In genomic region chr9:122805845-122806341, GRCm38 (mm10) we compare ENCODE assay signal across 8 mouse cellular contexts. TPM values are rescaled to one million over a fixed set of nuclear protein-coding genes. Genes with fewer than 3 reads are reported as not detected.
DNase-seq lines count a peak whose midpoint lies in the region; ATAC-seq and TF ChIP-seq lines count a peak whose summit lies in the region.

No protein-coding gene starts in this region.

- no peaks in the 10 kb centered on the region for H3K27me3 ChIP-seq in heart, postnatal 0 days (ENCODE audit: control insufficient read depth, insufficient read depth, low read length)
- no peaks in the 10 kb centered on the region for H3K27me3 ChIP-seq in midbrain, embryonic 14.5 days (ENCODE audit: control insufficient read depth, insufficient read depth, low read length)

- TF ChIP-seq CTCF in heart, postnatal 0 days (IDR thresholded peaks at IDR 0.05; ENCODE audit: low read depth), result no peak

- peak overlapping the region; percentile 68 for H3K9ac ChIP-seq in heart, postnatal 0 days (replicated peaks; ENCODE audit: low read depth, low read length)
- peak overlapping the region; percentile 84 for H3K9ac ChIP-seq in midbrain, embryonic 14.5 days (replicated peaks; ENCODE audit: low read length)

- peak overlapping the region; percentile 71 for H3K4me2 ChIP-seq in heart, postnatal 0 days (ENCODE audit: low read depth, low read length)
- peak overlapping the region; percentile 95 for H3K4me2 ChIP-seq in midbrain, embryonic 14.5 days (ENCODE audit: low read length)

- H3K4me1 ChIP-seq in heart, postnatal 0 days (ENCODE audit: control insufficient read depth, insufficient read depth), result peaks cover 13% of the 10 kb centered on the region; the same call in 1 of the 2 replicates
- peaks cover 3% of the 10 kb centered on the region; the same call in 1 of the 2 replicates for H3K4me1 ChIP-seq in brown adipose tissue, adult 24 weeks (ENCODE audit: control insufficient read depth, insufficient read depth, insufficient read length, low read length)
- H3K4me1 ChIP-seq in midbrain, embryonic 14.5 days (ENCODE audit: control insufficient read depth, insufficient read depth, low read length), result peaks cover 12% of the 10 kb centered on the region; the same call in 1 of the 2 replicates

- ATAC-seq in heart, postnatal 0 days (ENCODE audit: insufficient read depth, low read depth), result no peak
- no peak for ATAC-seq in midbrain, embryonic 14.5 days (ENCODE audit: low FRiP score, low TSS enrichment)
- ATAC-seq in monocyte, adult 5-6 weeks (replicated peaks; ENCODE audit: insufficient number of reproducible peaks, low FRiP score, low TSS enrichment, poor library complexity, severe bottlenecking), result no peak

- no peaks in the 10 kb centered on the region for H3K9me3 ChIP-seq in heart, postnatal 0 days (replicated peaks; ENCODE audit: control insufficient read depth, low read length)
- no peaks in the 10 kb centered on the region for H3K9me3 ChIP-seq in midbrain, embryonic 14.5 days (ENCODE audit: control insufficient read depth, low read length)

- DNase-seq in heart, postnatal 0 days (ENCODE audit: low spot score), result no peak
- no peak for DNase-seq in heart, adult 18-20 months
- peak; percentile 1 for DNase-seq in hindlimb bud, embryonic 11.5 days (ENCODE audit: extremely low spot score, low read depth, low spot score)
- DNase-seq in midbrain, embryonic 14.5 days, result no peak
- DNase-seq in T-cell, adult 2 months (ENCODE audit: low spot score), result no peak
- DNase-seq in adrenal gland, adult 8-10 months, result no peak

- 7% methylated on average over 10 of the region's 10 CpGs for WGBS in heart, postnatal 0 days
- 12% methylated on average over 10 of the region's 10 CpGs for WGBS in midbrain, embryonic 14.5 days

- peak overlapping the region; percentile 89 for H3K27ac ChIP-seq in heart, postnatal 0 days (ENCODE audit: low read depth)
- peak overlapping the region; percentile 95 for H3K27ac ChIP-seq in brown adipose tissue, adult 24 weeks (replicated peaks; ENCODE audit: low read depth, low read length)
- H3K27ac ChIP-seq in midbrain, embryonic 14.5 days (replicated peaks; ENCODE audit: low read depth, low read length), result peak overlapping the region; percentile 93

- no peak for TF ChIP-seq EP300 in heart, postnatal 0 days (IDR thresholded peaks at IDR 0.05; ENCODE audit: low read depth)

- H3K36me3 ChIP-seq in heart, postnatal 0 days (replicated peaks; ENCODE audit: control insufficient read depth, insufficient read depth, low read length), result no peaks in the 10 kb centered on the region
- 0 out of 2 replicates have a peak, but pooled peaks cover 2% of the 10 kb centered on the region for H3K36me3 ChIP-seq in midbrain, embryonic 14.5 days (ENCODE audit: control insufficient read depth, insufficient read depth, low read length)

- H3K4me3 ChIP-seq in heart, postnatal 0 days (ENCODE audit: low read depth, low read length), result peak overlapping the region; percentile 59
- peak overlapping the region; percentile 88 for H3K4me3 ChIP-seq in brown adipose tissue, adult 24 weeks (ENCODE audit: insufficient read depth, low read depth, low read length)
- peak overlapping the region; percentile 57 for H3K4me3 ChIP-seq in midbrain, embryonic 14.5 days (replicated peaks; ENCODE audit: low read depth, low read length)

RNA-seq across cellular contexts. Expression of gene Tcaim, which starts 0.6 kb away (rescaled TPM):
- 4.0 and 6.5 TPM in 2 replicates for total RNA-seq in heart, postnatal 0 days (2014; rRNA removed; ENCODE audit: low replicate concordance)
- polyA plus RNA-seq in heart, postnatal 0 days (2015; fragmentation: Nextera tagmentation; extraction: Ambion mirVana), result 9.8 and 10.0 TPM in 2 replicates
- 10 to 100 TPM; 45.2 to 47.6 TPM for total RNA-seq in heart, adult 18-20 months (2021)
- 21.5 and 23.5 TPM in 2 replicates for polyA plus RNA-seq in brown adipose tissue, adult 24 weeks (2012; ENCODE audit: insufficient read depth, insufficient read length, missing spikeins)
- 7.0 and 8.5 TPM in 2 replicates for polyA plus RNA-seq in midbrain, embryonic 14.5 days (2014; fragmentation: Nextera tagmentation; extraction: Ambion mirVana)
- total RNA-seq in adrenal gland, adult 8-10 months (2022), result 10 to 100 TPM; 22.9 to 25.2 (median 24.8) TPM
- 6.7 to 12.6 TPM (median 7.8 TPM) in 3 replicates for total RNA-seq in monocyte, adult 5-6 weeks (2017)

RNA-seq across cellular contexts. Expression of gene Gm35549, which starts 37.9 kb away (rescaled TPM):
- not detected in 2 replicates for total RNA-seq in heart, postnatal 0 days (2014; rRNA removed; ENCODE audit: low replicate concordance)
- 0.20 TPM in 1 of 2 replicates, not detected in the other for polyA plus RNA-seq in heart, postnatal 0 days (2015; fragmentation: Nextera tagmentation; extraction: Ambion mirVana)
- not detected for total RNA-seq in heart, adult 18-20 months (2021)
- polyA plus RNA-seq in brown adipose tissue, adult 24 weeks (2012; ENCODE audit: insufficient read depth, insufficient read length, missing spikeins), result not detected in 2 replicates
- 0.63 and 0.88 TPM in 2 replicates for polyA plus RNA-seq in midbrain, embryonic 14.5 days (2014; fragmentation: Nextera tagmentation; extraction: Ambion mirVana)
- not detected for total RNA-seq in adrenal gland, adult 8-10 months (2022)
- total RNA-seq in monocyte, adult 5-6 weeks (2017), result not detected in 3 replicates

RNA-seq across cellular contexts. Expression of gene Topaz1, which starts 58.7 kb away (rescaled TPM):
- total RNA-seq in heart, postnatal 0 days (2014; rRNA removed; ENCODE audit: low replicate concordance), result not detected in 2 replicates
- polyA plus RNA-seq in heart, postnatal 0 days (2015; fragmentation: Nextera tagmentation; extraction: Ambion mirVana), result not detected in 2 replicates
- total RNA-seq in heart, adult 18-20 months (2021), result not detected
- polyA plus RNA-seq in brown adipose tissue, adult 24 weeks (2012; ENCODE audit: insufficient read depth, insufficient read length, missing spikeins), result not detected in 2 replicates
- polyA plus RNA-seq in midbrain, embryonic 14.5 days (2014; fragmentation: Nextera tagmentation; extraction: Ambion mirVana), result not detected in 2 replicates
- under 1 TPM in 2 of 4 experiments, not detected in 2; 0.06 to 0.59 TPM for total RNA-seq in adrenal gland, adult 8-10 months (2022)
- total RNA-seq in monocyte, adult 5-6 weeks (2017), result not detected in 3 replicates

RNA-seq across cellular contexts. Expression of gene Zfp445, which starts 59.9 kb away (rescaled TPM):
- 51.3 and 72.3 TPM in 2 replicates for total RNA-seq in heart, postnatal 0 days (2014; rRNA removed; ENCODE audit: low replicate concordance)
- polyA plus RNA-seq in heart, postnatal 0 days (2015; fragmentation: Nextera tagmentation; extraction: Ambion mirVana), result 19.0 and 24.6 TPM in 2 replicates
- total RNA-seq in heart, adult 18-20 months (2021), result 10 to 100 TPM; 55.1 to 62.7 TPM
- 24.4 and 26.4 TPM in 2 replicates for polyA plus RNA-seq in brown adipose tissue, adult 24 weeks (2012; ENCODE audit: insufficient read depth, insufficient read length, missing spikeins)
- polyA plus RNA-seq in midbrain, embryonic 14.5 days (2014; fragmentation: Nextera tagmentation; extraction: Ambion mirVana), result 71.5 and 112 TPM in 2 replicates
- total RNA-seq in adrenal gland, adult 8-10 months (2022), result 100 to 1,000 TPM; 132 to 160 (median 142) TPM
- total RNA-seq in monocyte, adult 5-6 weeks (2017), result 75.8 to 125 TPM (median 95.0 TPM) in 3 replicates
